Mouse (Mus musculus) T-cell, adult 2 months (primary cell): ENCODE results near the gene Rundc3a.

Experiments
- DNase-seq: peaks from one replicate; pipeline ENCODE4 v3.0.0; 2022; ENCODE audit warnings: low spot score

Rundc3a gene

DNA sequence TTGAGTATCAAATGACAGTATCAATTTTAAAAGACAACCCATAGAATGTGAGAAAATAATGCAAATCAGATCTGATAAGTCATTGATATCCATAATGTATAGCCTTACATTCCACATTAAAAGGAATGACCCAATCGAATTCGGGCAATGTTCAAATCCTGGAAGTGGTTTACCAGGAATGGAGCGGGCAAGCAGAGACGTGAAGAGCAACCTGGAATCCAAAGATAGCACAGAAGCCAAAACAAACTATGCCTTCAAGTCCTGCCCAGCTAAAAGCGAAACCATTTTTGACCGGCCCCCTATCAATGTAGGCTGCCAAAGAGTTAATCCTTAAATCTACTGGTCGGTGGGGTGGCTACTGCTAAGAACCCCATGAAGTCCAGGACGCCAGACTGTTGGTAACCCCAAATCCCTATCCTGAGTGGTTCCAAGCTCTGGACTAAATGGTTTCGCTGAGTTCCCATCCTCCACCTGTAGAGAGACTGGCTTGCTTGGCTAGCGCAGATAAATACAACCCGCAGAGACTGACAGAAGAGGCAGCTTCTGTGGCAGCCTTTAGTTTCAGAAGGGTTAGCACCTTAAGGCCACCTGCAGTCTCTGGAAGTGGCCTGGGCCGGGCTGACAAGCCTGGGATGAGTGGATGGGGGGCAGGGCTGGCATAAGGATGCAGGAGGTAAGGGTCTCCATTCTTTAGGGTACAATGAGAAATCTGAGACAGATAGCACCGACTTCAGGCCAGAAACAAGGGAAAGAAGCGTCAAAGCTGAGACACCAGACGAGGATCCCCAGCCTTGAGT lies 564 bp upstream of the Rundc3a start:
- no peak for DNase-seq

DNA sequence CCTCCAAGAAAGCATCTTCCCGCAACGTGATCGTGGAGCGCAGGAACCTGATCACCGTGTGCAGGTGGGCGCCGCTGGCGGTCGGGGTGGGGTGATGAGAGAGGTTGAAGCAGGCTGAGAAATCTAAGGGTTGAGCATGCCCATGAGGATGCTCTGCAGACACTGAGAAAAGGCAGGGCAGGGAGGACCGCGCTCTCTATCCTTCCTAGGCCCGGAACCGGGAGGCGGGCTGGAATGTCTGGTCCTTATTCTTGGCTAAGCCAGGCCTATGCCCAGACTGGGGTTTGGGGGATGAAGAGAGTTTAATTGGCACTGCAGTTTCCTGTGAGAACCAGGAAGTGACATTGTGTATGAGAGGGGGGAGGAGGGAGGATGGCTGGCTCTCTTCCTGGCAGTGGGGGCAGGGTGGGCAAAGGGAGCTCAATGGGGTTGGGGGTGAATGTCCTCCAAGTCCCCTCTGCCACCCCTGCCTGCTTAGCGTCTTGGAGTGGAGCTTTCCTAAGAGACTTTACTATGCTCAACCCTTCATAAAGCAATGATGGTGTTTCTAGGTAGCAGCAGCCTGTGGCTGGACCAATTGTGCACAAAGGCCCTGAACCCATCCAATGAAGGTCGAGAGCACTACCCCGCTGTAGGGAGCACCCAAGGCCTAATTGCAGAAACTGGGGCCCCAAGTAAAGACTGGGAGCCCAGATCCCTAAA lies 667 bp downstream of the Rundc3a start:
- DNase-seq = peak; percentile 2

DNA sequence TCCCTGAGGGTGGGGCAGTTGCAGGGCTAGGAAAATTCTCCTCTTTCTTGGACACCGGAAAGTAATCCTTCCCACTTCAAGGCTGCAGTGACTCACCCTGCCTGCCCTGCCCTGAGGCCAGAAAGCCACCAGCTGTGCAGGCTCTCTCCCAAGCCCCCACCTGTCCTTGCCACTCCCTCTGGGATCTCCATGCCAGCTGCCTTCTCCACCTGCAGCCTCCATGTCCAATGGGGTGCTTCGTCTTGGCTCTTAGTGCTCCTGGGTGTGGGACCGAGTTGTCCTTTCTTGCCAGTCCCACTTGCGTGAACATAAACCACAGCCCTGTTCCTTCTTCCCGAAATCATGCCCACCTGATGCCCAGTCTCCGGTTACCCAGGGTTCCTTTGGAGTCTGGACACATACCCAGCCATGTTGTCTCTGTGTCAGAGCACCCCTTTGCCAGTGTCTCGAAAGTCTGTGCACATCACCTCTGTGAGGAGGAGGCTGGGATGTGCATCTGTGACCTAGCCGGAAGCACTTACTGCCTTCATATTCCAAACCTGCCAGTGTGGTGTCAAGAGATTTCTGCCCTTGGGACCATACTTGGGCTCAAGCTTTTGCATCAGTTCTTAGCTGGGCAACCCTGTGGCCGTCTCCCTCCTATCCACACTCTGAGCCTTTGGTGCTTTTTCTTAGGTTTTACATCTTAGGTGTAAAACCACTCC lies 1.4 kb downstream of the Rundc3a start:
- no peak for DNase-seq

DNA sequence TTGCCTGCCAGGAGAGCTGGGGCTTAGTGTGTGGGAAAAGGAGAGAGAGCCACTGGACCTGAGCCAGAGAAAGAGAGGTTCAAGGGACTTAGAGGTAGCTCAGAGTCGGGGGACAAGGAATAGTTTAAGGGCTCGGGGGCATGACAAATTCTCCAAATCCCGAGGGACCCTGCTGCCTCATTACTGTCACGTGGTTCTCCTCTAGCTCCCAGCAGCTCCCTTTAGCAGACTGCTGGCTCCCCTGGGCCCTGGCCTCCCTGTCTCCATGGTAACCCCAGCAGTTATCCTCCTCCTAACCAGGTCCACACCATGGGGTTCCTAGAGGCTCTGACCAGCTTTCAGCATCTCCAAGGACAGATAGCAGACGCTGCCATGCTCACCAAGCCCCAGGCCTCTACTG lies 2.0 kb downstream of the Rundc3a start:
- no peak for DNase-seq

DNA sequence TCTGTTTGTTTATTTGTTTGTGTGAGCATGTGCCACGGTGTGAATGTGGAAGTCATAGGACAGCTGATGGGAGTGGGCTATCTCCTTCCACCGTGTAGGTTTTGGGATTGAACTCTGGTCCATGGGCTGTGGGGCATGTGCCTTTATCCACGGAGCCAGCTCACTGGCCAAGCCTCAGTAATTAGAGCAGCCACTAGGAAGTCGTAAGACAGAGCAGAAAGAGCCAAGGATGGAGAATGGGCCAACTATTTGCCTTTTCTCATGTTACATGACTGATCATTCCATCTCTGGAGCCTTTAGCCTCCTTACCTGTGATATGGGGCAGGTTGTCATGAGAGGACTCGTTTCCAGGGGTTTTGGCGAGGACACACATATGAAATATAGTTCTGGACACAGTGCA lies 3.1 kb downstream of the Rundc3a start:
- no peak for DNase-seq

DNA sequence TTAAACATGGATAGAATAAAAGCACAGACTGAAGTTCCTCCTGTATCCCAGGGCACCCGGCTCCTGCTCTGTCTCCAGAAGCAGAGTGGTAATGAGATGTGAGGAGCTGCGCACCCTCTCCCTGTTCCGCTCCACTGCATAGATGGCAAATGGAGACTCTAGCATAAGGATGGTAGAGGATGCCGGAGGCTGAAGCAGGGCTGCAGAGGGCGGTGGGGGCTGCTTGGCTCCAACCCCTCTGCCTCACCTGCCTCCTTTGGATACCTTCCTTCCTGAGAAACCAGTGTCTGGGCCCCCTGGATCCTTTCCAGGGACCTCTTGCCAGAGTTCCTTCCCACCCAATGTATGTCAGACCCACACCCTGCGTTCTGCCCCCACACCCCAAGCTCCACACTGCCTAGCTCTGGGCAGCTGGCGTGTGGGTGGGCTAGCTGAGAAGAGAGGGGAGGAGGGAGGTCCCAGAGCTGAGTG lies 3.5 kb downstream of the Rundc3a start:
- DNase-seq = no peak

DNA sequence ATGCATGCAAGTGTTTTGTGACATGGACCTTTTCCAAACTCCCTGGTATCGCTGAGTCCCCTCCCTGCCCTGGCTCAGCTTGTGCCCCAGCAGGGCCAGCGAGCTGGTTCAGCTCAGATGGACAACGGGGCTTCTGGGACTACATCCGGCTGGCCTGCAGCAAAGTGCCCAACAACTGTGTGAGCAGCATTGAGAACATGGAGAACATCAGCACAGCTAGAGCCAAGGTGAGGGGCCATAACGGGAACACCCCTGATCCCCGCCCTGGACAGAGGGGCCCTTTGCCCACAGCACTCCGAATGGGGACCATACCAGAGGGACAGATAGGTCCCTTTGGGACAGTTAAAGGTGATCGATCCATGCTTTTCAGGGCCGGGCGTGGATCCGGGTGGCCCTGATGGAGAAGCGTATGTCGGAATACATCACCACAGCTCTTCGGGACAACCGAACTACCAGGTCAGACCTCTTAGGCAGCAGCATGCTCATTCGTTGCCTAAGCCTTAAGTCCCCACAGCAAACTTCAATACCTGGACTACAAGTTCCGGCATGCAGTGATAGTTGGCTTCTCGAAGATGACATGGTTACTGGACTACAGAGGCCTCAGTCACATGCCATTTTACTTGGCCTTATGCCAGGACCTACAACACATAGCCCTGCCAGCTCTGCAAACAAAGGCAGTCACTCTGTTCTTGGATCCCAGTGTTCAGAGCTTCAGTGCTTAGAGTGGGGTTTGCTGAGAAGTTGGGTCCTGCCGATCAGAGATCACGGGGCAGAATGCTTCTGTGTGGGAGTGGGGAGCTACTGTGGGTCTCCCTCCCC lies 5.0 kb downstream of the Rundc3a start:
- DNase-seq = no peak

DNA sequence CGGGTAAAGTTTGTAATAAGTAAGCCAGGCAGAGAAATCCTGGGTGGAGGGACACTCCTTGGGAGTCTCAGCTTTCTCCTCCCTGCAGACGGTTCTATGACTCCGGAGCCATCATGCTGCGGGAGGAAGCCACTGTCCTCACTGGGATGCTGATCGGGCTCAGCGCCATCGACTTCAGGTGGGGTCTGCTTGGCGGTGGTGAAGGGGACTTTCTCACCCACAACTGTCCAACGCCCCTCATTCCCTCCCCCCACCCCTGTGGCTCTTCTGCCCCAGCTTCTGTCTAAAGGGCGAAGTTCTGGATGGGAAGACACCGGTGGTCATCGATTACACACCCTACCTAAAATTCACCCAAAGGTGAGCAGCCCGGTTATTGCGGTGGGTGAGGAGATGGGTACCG lies 5.9 kb downstream of the Rundc3a start:
- no peak for DNase-seq

DNA sequence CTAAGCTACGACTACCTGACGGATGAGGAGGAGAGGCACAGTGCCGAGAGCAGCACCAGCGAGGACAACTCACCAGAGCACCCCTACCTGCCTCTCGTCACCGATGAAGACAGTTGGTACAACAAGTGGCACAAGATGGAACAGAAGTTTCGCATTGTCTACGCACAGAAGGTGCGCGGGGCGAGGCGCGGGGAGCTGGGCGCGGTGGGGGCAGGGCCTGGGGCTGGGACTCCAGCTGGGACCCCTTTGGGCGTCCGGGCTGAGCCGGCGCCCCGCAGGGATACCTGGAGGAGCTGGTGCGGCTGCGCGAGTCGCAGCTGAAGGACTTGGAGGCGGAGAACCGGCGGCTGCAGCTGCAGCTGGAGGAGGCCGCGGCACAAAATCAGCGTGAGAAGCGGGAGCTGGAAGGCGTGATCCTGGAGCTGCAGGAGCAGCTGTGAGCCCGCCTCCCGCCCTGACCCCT lies 6.4 kb downstream of the Rundc3a start:
- DNase-seq = no peak

DNA sequence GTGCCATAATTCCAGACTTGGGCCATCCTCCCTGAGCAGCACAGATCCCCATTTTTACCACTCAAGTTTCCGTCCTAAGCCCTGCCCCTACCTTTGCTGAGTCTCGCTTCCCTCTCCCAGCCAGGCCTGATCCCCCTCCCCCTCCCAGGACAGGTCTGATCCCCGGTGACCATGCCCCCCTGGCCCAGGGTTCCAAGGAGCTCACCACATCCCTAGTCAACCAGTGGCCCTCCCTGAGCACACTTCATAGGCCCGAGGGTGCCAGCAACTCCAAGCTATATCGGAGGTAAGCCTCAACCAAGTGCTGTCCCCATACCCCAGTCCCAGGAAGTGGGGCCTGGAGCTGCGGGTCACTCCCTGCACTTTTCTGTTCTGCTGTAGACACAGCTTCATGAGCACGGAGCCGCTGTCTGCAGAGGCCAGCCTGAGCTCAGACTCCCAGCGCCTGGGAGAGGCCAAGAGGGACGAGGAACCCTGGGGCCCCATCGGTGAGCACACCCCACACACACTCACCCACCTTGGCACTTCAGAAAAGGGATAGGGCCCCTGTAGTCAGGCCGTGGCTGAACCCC lies 7.4 kb downstream of the Rundc3a start:
- DNase-seq = no peak

DNA sequence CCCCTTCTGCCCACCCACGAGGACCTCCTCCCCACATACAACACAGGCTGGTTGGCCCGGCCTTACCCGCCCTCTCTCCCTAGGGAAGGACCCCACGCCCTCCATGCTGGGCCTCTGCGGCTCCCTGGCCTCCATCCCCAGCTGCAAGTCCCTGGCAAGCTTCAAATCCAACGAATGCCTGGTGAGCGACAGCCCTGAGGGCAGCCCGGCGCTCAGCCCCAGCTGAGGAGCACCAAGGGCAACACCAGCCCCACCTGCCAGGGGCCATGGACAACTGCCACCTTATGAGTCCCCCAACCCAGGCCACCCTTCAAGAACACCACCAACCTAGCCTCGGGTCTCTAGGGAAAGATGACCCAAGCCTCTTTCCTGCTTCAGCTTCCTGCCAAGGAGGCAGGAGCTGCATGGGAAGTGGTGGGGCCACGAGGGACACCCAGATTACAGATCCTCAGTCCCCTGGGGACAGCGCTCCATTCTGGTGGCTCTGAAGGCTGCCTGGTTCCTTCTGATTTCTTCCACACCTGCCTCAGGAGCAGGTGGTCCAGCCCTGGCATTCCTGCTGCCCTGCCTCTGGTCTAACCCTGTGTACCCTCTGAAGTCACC lies 8.8 kb downstream of the Rundc3a start:
- no peak for DNase-seq

DNA sequence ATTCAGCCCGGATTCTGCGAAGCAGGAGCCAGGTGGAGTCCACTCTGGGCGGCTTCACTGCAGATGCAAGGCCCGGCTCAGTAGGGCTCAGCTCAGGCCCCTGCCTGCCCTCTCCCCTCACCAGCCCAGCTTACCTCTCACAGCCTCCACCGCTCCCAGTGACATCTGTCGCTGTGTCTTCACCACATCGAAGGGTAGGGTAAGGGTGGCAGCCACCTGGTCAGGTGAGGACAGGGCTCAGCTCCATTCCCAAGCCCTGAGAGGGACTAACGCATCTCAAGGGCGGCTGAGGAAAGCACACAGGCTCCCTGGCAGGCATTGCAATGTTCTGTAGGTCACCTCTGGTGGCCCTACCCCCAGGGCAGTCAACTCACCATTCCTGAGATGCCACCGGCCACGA lies 10.5 kb downstream of the Rundc3a start:
- DNase-seq = no peak

DNA sequence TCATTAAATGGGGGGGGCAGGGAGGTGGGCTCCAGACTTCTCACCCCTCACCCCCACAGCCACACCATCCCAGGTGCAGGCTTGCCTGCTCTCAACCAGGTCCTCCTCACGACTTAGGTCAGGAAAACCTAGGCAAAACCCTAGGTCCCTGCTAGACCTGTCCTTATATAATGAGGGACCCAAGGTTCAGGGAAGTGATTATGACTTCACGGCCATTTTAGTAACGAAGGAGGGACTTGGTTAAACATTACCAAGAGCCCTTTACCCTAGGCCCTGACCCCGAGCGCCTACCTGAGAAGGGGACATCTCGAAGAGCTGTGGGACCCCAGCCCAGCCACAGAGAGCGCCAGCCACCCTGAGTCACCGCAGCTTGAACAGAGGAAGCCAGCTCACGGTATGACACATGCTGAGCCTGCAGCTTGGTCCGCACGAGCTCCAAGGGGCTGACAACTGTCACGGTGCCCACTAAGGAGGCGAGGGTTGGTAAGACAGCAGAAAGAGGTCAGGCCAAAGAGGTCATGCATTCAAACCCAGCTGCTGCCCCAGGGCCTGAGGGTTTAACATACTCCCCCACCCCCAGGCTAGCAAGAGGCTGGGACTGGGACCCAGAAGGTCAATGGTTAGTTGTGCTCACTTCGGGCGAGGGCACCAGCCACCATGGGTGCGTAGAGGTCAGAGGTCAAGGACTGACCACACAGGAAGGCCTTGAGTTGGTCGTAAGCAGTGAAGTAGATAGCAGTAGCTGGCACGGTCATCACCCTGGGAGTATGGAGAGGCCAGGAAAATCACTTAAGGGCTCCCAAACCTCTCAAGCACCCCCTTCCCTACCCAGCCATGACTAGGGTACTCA lies 11.2 kb downstream of the Rundc3a start:
- no peak for DNase-seq

DNA sequence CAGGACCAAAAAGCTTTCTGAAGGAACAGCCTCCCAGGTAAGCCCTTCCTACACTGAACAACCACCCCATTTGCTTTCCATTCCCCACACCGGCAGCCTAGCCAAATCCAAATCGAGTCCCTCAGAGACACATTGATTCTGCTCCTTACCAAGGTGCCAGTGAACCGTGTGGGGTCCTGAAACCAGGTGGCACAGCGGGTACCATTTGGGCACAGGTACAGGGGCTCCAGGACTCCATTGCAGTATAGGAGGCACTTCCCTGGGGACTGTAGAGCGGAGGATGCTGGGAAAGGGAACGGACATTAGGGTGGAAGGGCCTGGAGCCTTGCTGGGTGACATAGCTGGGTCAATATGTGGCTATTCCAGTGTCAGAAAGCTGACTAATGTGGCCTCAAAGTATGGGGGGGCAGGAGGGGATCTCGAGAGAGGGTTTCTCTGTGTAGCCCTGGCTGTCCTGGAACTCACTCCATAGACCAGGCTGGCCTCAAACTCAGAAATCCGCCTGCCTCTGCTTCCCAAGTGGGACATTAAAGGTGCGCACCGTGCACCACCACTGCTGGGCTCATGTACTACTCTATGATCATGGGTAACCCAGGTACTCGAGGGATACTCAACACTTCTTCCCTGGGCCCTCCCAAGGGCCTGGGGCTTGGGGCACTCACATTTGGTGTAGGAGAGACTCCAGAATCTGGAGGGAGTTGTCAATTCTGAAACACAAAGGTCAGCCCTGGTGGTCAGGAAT lies 12.5 kb downstream of the Rundc3a start:
- DNase-seq = no peak

DNA sequence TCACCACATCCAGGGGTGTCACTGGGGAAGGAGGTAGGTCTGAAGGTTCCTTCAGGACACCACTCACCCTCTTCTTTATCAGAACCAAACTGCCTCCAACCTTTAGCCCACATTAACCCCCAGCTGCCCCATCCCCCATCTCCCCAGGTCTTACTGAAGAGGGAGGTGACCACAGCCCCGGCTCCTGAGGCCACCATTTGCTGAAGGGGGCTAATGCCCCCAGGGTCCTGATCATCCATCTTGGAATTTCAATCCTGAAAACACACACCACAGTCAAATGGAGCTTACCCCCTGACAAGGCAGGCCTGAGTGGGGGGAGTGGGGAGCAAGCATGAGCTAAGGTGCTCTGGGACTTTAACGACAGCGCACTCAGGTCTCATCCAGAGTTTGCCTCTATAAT lies 13.2 kb downstream of the Rundc3a start:
- DNase-seq = no peak

DNA sequence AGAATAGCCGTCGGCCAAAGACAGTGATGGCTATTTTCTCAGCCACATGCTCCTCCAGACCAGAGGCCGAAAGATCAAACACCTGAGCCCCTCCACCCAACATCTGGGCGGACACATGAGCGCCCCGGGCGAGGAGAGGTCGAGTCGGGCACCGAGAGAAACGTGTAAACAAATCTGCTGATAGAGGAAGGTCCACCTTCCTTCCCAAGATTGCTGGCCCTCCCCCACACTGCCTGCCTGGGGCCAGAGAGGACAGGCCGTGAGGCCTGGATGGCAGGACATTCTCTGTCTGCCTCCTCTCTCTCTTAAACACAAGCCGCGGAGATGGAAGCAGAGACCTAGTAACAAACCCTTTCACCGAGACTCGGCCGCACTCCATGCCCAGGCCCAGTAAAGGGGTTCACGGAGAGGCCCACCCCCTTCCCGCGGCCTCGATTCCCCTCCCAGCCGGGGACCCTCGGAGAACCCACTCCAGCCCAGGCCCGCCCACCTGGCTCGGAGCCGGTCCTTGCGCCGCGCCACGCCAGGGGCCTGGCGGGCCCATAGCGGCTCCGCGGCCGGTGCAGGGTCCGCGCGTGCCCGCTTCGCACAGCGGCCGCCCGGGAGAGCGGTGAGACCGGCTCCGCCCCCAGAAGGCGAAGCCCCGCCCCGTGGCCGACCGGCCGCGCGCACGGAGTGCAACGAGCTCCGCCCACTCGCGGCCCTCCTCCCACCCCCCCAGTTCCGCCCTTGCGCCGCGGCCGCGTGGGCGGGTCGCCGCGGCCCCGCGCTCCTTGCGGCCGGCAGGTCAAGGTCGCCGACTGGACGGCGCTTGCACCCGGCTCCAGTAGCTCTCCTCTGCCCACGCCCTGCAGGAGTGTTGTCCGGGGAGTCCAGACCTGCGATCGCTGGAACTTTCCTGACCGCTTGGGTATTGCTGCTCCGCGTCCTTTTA lies 14.0 kb downstream of the Rundc3a start:
- DNase-seq = peak; percentile 84

DNA sequence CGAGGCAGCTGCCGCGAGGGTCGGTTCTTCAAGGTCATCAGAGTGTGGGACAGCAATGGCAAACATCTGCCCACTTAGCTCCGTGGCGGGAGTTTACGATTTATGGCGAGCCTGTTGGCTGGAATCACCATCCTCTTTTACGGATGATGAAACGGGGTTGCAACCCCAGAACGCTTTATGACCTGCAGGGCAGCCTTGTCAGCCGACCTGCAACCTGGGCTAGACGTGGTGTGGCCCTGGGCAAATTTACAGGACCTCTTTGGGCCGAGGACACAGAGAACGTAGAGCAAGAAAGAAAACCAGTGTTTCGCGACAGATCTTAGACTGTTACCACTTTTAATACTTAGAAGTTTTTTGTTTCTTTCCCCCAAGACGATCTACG lies 14.6 kb downstream of the Rundc3a start, which contains the start of gene Slc25a39:
TSS of gene Slc25a39 (minus strand) at position 113 of the 382 bp plus-strand sequence.
- no peak for DNase-seq

DNA sequence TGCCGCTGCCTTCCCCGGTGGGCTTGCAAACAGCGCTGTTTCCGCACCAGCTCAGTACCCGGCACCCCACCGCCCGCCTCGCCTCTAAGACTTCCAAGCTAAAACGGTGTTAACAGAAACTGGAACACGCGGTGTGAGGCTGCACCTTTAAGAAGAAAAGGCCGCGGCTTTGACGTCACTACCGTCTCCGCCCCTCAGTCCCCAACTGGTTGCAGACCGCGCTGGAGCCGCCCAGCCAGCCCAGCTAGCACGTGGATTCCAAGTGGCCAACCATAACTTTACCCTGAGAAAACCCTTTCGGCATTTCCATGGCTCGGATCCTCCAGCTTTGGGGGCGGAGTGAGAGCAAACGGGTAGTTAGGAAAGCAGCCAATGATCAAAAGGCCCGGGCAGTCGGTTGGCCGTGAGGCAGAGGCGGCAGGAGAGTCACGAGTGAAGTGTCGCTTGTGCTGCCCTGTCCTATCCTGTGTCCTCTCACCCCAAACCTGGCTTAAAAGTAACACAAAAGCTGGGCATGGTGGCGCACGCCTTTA lies 15.2 kb downstream of the Rundc3a start:
- DNase-seq = peak; percentile 95
